Mouse (Mus musculus): ENCODE measurements at regions not wholly inside any gene's neighbourhood (a gene's known extent, or its start where the extent isn't known, plus 50 kb on each side); places are given as distances from the start of the nearest gene placed in this dataset.

DNA sequence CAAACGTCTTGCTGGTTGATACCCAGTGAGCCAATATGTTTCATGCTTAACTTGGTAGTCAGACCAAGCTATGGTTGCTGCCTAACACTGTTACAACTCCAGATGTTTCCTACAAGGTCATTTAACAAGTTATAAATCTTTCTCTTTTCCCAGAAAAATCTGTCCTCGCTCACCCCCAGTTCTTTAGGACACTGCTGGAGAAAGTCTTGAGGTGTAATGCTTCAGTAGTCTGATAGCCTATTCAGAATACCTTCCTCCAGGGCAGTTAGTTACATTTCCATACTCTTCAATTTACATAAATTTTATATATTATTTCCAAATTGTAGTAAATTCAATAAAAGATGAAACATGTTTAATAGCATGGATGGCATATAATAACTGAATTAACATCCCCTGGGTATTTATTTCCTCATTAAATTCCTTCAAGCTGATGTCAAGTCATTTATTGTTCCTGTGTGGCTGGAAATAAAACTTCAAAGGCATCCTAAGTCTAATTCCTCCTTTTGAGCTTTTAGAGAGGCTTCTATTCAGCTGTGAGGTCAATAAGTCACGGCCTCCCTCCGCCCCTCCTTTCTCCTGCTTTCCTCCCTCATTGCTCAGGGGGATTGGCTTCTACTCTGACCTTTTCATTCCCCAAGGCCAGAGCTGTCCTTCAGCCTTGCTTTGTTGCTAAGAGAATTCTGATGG lies 738.4 kb upstream of the Chrm3 start:
- no peak overlapping the region for H3K27ac ChIP-seq (ENCODE audit: low read depth, low read length)
- no peaks in the 10 kb centered on the region for H3K9me3 ChIP-seq (ENCODE audit: low read length)
- H3K27me3 ChIP-seq (ENCODE audit: insufficient read depth, low read length) = no peaks in the 10 kb centered on the region
- no peak overlapping the region for H3K4me2 ChIP-seq (ENCODE audit: low read depth)
- H3K4me3 ChIP-seq (ENCODE audit: low read depth, low read length) = no peak overlapping the region
- H3K4me1 ChIP-seq (ENCODE audit: insufficient read depth) = no peaks in the 10 kb centered on the region
- ATAC-seq (no peak), DNase-seq (no peak)
- no peak overlapping the region for H3K9ac ChIP-seq
- no peaks in the 10 kb centered on the region for H3K36me3 ChIP-seq (ENCODE audit: insufficient read depth)
- TF ChIP-seq CTCF (IDR thresholded peaks at IDR 0.05; ENCODE audit: low read depth) = no peak
- WGBS = 22% methylated on average over 4 of the region's 4 CpGs

DNA sequence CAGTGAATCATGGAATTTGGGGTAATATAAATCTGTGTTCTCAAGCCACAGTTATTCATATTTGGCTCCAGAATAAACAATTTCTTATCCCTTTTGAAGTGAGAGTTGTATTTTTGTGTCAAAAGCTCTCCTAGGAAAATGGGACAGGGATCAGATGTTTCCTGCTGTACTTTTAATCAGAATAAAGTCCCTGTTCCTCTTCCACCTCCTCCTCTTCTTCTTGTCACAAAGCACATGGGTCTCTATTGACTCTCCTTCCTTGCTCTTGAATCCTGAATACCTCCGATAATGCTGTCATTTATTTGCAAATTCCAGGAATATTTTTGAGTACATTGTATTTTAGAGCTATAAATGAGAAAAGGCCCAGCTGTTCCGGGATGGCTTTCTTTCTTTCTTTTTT lies 732.3 kb upstream of the Chrm3 start:
- no peak overlapping the region for H3K4me3 ChIP-seq (ENCODE audit: low read depth, low read length)
- no peak for TF ChIP-seq CTCF (IDR thresholded peaks at IDR 0.05; ENCODE audit: low read depth)
- H3K27ac ChIP-seq (ENCODE audit: low read depth, low read length) = no peak overlapping the region
- WGBS = 56% methylated on average over 2 of the region's 2 CpGs
- H3K36me3 ChIP-seq (ENCODE audit: insufficient read depth) = no peaks in the 10 kb centered on the region
- no peaks in the 10 kb centered on the region for H3K4me1 ChIP-seq (ENCODE audit: insufficient read depth)
- no peak for DNase-seq
- no peaks in the 10 kb centered on the region for H3K27me3 ChIP-seq (ENCODE audit: insufficient read depth, low read length)
- no peak for ATAC-seq
- H3K9me3 ChIP-seq (ENCODE audit: low read length) = no peaks in the 10 kb centered on the region
- H3K4me2 ChIP-seq (ENCODE audit: low read depth) = no peak overlapping the region
- no peak overlapping the region for H3K9ac ChIP-seq
